Mouse (Mus musculus) thymus, adult 2 months (tissue): ENCODE measurements around the gene Nudcd3.

Experiments
- CTCF ChIP-seq: fragments of 200-500 bp; IDR thresholded peaks from 2 replicates; pipeline ENCODE4 v1.5.1; 2012; ENCODE audit warnings: mild to moderate bottlenecking, control low read depth, low read length, moderate library complexity, borderline replicate concordance; ENCODE audit not compliant: control insufficient read depth, poor library complexity, insufficient read depth; ENCODE audit errors: extremely low read depth
- POLR2A ChIP-seq: fragments of 200-500 bp; IDR thresholded peaks from 2 replicates; pipeline ENCODE4 v1.6.1; 2012; ENCODE audit warnings: mild to moderate bottlenecking, low read length, control low read depth, moderate library complexity; ENCODE audit not compliant: control insufficient read depth, poor library complexity, insufficient read depth; ENCODE audit errors: extremely low read depth

GRCm38 (mm10) chr11:6159704-6160275, 40.4 kb downstream of the Nudcd3 start:
- TF ChIP-seq CTCF (no peak), POLR2A (no peak)
